Mouse (Mus musculus) heart, adult 2 months (tissue): ENCODE data around the gene Apol7b. TPM values are rescaled to one million over a fixed set of nuclear protein-coding genes. Genes with fewer than 3 reads are reported as not detected.

Experiments used
- DNase-seq, 2 experiments: peaks; one replicate each; pipeline ENCODE4 v3.0.0; 2021
- H3K27ac ChIP-seq: fragments of 200-600 bp; 2 replicates; pipeline ENCODE4 v1.8.1; 2022
- H3K27me3 ChIP-seq: fragments of 200-500 bp; 2 replicates; pipeline ENCODE4 v1.6.1; 2012; ENCODE audit warnings: mild to moderate bottlenecking, low read length, inconsistent platforms, mixed read lengths; ENCODE audit not compliant: control insufficient read depth, insufficient read depth
- H3K36me3 ChIP-seq: fragments of 200-500 bp; 2 replicates; pipeline ENCODE4 v1.6.1; 2012; ENCODE audit warnings: low read length, inconsistent platforms; ENCODE audit not compliant: control insufficient read depth, insufficient read depth
- H3K4me1 ChIP-seq: fragments of 200-500 bp; 2 replicates; pipeline ENCODE4 v1.6.1; 2011; ENCODE audit warnings: low read length; ENCODE audit not compliant: control insufficient read depth, insufficient read depth
- H3K4me3 ChIP-seq: fragments of 200-600 bp; 2 replicates; pipeline ENCODE4 v1.8.1; 2022
- H3K79me2 ChIP-seq: fragments of 200-500 bp; replicated peaks from 2 replicates; pipeline ENCODE4 v1.6.1; 2012; ENCODE audit warnings: mild to moderate bottlenecking, inconsistent platforms, low read length, moderate library complexity, mixed read lengths; ENCODE audit not compliant: control insufficient read depth, insufficient read depth
- H3K9ac ChIP-seq: fragments of 200-500 bp; 2 replicates; pipeline ENCODE4 v1.6.1; 2012; ENCODE audit warnings: low read depth, mild to moderate bottlenecking, control low read depth, inconsistent platforms, low read length, mixed read lengths
- CTCF ChIP-seq: fragments of 200-600 bp; IDR thresholded peaks from 2 replicates; pipeline ENCODE4 v1.8.1; 2022; ENCODE audit warnings: antibody characterized with exemption, mild to moderate bottlenecking, moderate library complexity
- EP300 ChIP-seq: fragments of 200-500 bp; IDR thresholded peaks from 2 replicates; pipeline ENCODE4 v1.6.1; 2011; ENCODE audit warnings: low read depth, low read length, control low read depth; ENCODE audit not compliant: insufficient read depth
- POLR2A ChIP-seq: fragments of 200-500 bp; IDR thresholded peaks from 2 replicates; pipeline ENCODE4 v1.6.1; 2011; ENCODE audit warnings: mild to moderate bottlenecking, low read depth, low read length, control low read depth; ENCODE audit not compliant: insufficient read depth
- WGBS: fragments of 180-500 bp; shearing (Covaris S2); methylation state at CpG from one replicate; pipeline ENCODE4 v1.1.7; 2018; 5-methylcytosine and 5-hydroxymethylcytosine counted together
- intact Hi-C: fragments of 180-260 bp; cut with DNase I; formaldehyde crosslinking; loops from one replicate; pipeline ENCODE4 v1.15.1; 2025
- polyA plus RNA-seq: library from polyadenylated mRNA; depleted of rRNA; stranded (reverse); fragments of >200 nt; gene quantifications from 2 replicates; pipeline ENCODE4 v1.2.3, GENCODE M21; 2012; rRNA removed
- total RNA-seq, 2 experiments: library from RNA; stranded (reverse); gene quantifications; 2 replicates each; pipeline ENCODE4 v1.2.3; 2021

Apol7b gene
- total and polyA plus RNA-seq, 3 experiments = 0.10 to 0.43 (median 0.21) TPM

DNA sequence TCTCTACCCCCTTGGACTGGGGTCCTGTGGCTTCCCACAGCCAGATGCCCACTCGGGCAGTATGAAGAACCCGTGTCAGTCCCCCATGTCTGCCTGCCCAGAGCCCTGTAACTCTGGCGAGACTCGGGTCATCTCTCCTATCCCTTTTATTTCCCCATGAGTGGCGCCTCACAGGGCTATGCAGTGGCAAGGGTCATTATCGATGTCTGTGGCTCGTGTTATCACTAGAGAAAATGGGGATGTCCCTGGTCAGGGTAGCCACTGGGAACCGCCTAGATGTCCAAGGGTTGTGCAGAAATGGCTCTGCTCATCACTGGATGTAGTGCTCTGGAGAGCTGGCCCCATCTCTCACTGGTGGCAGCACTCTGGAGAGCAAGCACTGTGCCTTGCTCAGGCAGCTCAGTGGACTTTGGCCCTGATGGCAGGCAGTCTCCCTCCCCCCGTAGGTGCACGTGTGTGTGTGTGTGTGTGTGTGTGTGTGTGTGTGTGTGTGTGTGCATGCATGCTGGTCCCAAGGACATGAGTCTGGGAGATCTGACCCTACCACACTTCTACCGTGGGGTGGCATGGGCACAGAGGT, 64.9 kb downstream of the Apol7b start:
- intact Hi-C loops = no loop called here
- no peak overlapping the region for H3K27ac ChIP-seq
- no peak for DNase-seq
- 80% methylated on average over 11 of the region's 11 CpGs for WGBS
- no peak overlapping the region for H3K9ac ChIP-seq
- no peak for TF ChIP-seq CTCF
- no peak for TF ChIP-seq EP300
- TF ChIP-seq POLR2A = no peak
- H3K4me3 ChIP-seq = no peak overlapping the region
- H3K36me3 ChIP-seq = no peaks in the 10 kb centered on the region
- H3K27me3 ChIP-seq = no peaks in the 10 kb centered on the region
- H3K79me2 ChIP-seq = no peaks in the 10 kb centered on the region
- H3K4me1 ChIP-seq = no peaks in the 10 kb centered on the region

DNA sequence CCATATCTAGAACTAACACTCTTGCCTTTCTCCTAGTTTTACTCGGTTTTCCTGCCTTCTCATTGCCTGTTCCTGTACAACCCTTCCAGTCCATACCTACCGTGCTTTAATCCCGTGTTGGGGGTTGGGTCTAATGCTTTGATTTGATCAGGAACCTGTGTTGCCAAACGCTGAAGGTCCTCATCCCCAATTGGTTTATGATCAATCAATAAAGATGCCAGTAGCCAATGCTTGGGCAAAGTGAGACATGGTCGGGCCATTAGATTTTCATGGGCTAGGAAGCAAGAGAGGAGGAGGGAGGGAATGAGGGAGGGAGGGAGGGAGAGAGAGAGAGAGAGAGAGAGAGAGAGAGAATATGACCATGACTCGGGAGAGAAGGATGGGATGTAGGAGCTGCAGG, 65.8 kb downstream of the Apol7b start:
- H3K36me3 ChIP-seq = no peaks in the 10 kb centered on the region
- no peak overlapping the region for H3K4me3 ChIP-seq
- H3K4me1 ChIP-seq = no peaks in the 10 kb centered on the region
- no peaks in the 10 kb centered on the region for H3K79me2 ChIP-seq
- H3K9ac ChIP-seq = no peak overlapping the region
- intact Hi-C loops = no loop called here
- DNase-seq = no peak
- TF ChIP-seq CTCF (no peak), POLR2A (no peak), EP300 (no peak)
- H3K27ac ChIP-seq = no peak overlapping the region
- WGBS = 82% methylated on average over 6 of the region's 6 CpGs
- no peaks in the 10 kb centered on the region for H3K27me3 ChIP-seq

DNA sequence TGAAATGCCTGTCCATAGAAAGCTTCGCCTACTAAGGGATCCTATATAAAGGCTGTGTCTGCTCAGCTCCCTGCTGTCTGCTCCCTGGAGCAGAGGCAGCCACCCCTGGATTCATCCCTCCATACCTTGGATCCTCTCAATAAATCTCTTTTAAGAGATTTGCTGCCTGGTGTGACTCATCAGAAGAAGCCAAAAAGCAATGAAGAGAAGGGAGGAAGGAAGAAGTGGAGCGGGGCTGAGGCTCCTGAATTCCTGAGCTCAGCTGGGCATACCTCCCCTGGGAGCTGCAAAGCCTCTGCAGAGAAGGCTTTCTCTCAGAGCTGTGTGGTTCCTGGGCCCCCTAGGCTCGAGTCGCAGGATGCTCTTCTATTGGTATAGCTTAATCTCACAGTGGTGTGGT, 67.4 kb downstream of the Apol7b start:
- no peaks in the 10 kb centered on the region for H3K27me3 ChIP-seq
- H3K4me1 ChIP-seq = no peaks in the 10 kb centered on the region
- WGBS = 39% methylated on average over 4 of the region's 4 CpGs
- no peaks in the 10 kb centered on the region for H3K79me2 ChIP-seq
- H3K9ac ChIP-seq = no peak overlapping the region
- no peak for DNase-seq
- intact Hi-C loops = no loop called here
- H3K27ac ChIP-seq = no peak overlapping the region
- TF ChIP-seq EP300 = no peak
- no peak for TF ChIP-seq CTCF
- H3K36me3 ChIP-seq = no peaks in the 10 kb centered on the region
- no peak overlapping the region for H3K4me3 ChIP-seq

DNA sequence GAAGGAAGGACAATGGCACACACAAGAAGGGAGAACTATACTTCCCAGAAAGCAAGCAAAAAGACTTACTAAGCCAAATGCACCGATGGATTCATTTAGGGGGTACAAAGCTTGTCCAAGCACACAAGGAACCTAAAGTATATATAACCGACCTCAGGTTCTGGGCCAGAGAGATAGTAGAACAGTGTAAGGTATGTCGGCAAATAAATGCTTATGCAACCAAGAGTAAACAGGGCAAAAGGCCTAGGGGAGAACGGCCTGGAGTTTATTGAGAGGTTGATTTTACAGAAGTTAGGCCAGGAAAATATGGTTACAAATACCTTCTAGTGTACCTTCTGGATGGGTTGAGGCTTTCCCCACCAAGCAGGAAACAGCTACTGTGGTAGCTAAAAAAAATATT, 69.9 kb downstream of the Apol7b start:
- intact Hi-C loops = no loop called here
- no peaks in the 10 kb centered on the region for H3K79me2 ChIP-seq
- H3K36me3 ChIP-seq = no peaks in the 10 kb centered on the region
- H3K4me1 ChIP-seq = no peaks in the 10 kb centered on the region
- WGBS = 92% methylated on average over 4 of the region's 4 CpGs
- TF ChIP-seq CTCF = no peak
- TF ChIP-seq EP300 = no peak
- TF ChIP-seq POLR2A = no peak
- no peak for DNase-seq
- H3K4me3 ChIP-seq = no peak overlapping the region
- no peak overlapping the region for H3K27ac ChIP-seq
- H3K27me3 ChIP-seq = no peaks in the 10 kb centered on the region
- no peak overlapping the region for H3K9ac ChIP-seq

DNA sequence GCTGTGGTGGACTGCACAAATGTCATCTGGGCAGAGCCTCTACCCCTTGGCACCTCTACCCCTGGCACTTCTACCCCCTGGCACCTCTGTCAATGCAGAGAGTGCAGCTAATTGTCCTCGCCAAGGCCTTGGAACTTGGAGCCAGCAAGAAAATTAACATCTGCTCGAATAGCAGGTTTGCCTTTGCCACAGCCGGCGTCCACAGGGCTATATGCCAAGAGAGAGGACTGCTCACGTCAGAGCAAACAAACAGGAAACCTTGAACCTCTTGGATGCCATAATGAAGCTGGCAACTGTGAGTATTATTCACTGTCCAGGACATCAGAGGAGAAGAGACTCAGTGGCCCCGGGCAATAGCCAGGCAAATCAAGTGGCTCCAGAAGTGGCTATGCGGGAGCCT, 70.4 kb downstream of the Apol7b start:
- intact Hi-C loops = no loop called here
- no peaks in the 10 kb centered on the region for H3K36me3 ChIP-seq
- TF ChIP-seq CTCF = no peak
- no peak for TF ChIP-seq POLR2A
- TF ChIP-seq EP300 = no peak
- no peaks in the 10 kb centered on the region for H3K79me2 ChIP-seq
- no peak overlapping the region for H3K27ac ChIP-seq
- H3K27me3 ChIP-seq = no peaks in the 10 kb centered on the region
- DNase-seq = no peak
- no peak overlapping the region for H3K4me3 ChIP-seq
- whole genome bisulfite sequencing = 45% methylated on average over 7 of the region's 7 CpGs
- no peaks in the 10 kb centered on the region for H3K4me1 ChIP-seq
- no peak overlapping the region for H3K9ac ChIP-seq

Other genes starting within 250 kb of the Apol7b start
- gene Rbfox2, start 140.5 kb downstream of the Apol7b start, total RNA-seq = 100 to 1,000 TPM; 106 to 110 TPM
- 86.0 and 145 TPM in 2 replicates for gene Rbfox2, start 140.5 kb downstream of the Apol7b start, polyA plus RNA-seq
- gene Apol7a, start 48.4 kb downstream of the Apol7b start, total RNA-seq = under 1 TPM in 1 of 2 experiments, not detected in 1; 0.13 TPM
- gene Apol7a, start 48.4 kb downstream of the Apol7b start, polyA plus RNA-seq = 0.23 and 0.29 TPM in 2 replicates
- under 1 TPM; 0.27 to 0.39 TPM for gene Apol9a, start 36.4 kb downstream of the Apol7b start, total RNA-seq
- 0.73 and 1.00 TPM in 2 replicates for gene Apol9a, start 36.4 kb downstream of the Apol7b start, polyA plus RNA-seq
- under 1 TPM in 1 of 2 experiments, not detected in 1; 0.07 TPM for gene Apol10a, start 29.6 kb upstream of the Apol7b start, total RNA-seq
- gene Apol10a, start 29.6 kb upstream of the Apol7b start, polyA plus RNA-seq = not detected in 2 replicates
- gene Apol11a, start 60.8 kb upstream of the Apol7b start, total RNA-seq = not detected
- not detected in 2 replicates for gene Apol11a, start 60.8 kb upstream of the Apol7b start, polyA plus RNA-seq
- gene Apol7c, start 85.8 kb upstream of the Apol7b start, total RNA-seq = not detected
- 0.12 TPM in 1 of 2 replicates, not detected in the other for gene Apol7c, start 85.8 kb upstream of the Apol7b start, polyA plus RNA-seq
- gene 1700025B11Rik, start 114.4 kb upstream of the Apol7b start, total RNA-seq = not detected
- gene 1700025B11Rik, start 114.4 kb upstream of the Apol7b start, polyA plus RNA-seq = not detected in 2 replicates
- gene Apol10b, start 148.6 kb upstream of the Apol7b start, total RNA-seq = 1 to 10 TPM; 1.3 to 3.0 TPM
- gene Apol10b, start 148.6 kb upstream of the Apol7b start, polyA plus RNA-seq = 1.9 and 2.8 TPM in 2 replicates
- not detected for gene Gm36245, start 151.8 kb upstream of the Apol7b start, total RNA-seq
- gene Gm36245, start 151.8 kb upstream of the Apol7b start, polyA plus RNA-seq = 0.45 TPM in 1 of 2 replicates, not detected in the other
- 1 to 10 TPM; 1.3 to 8.1 TPM for gene Apol11b, start 195.8 kb upstream of the Apol7b start, total RNA-seq
- gene Apol11b, start 195.8 kb upstream of the Apol7b start, polyA plus RNA-seq = 0.26 and 6.2 TPM in 2 replicates